Comparison of ENCODE assay signal across 18 mouse cellular contexts in genomic region chr5:113293446-113293845, GRCm38 (mm10). TPM values are rescaled to one million over a fixed set of nuclear protein-coding genes. Genes with fewer than 3 reads are reported as not detected.
A peak's percentile ranks its signal among the peaks of the same experiment; 100 is the strongest.
DNase-seq lines count a peak whose midpoint lies in the region; ATAC-seq lines count a peak whose summit lies in the region.
"Had no signal": no experiment of that assay in that cellular context is flagged by ENCODE, and none has a peak within 500 bp of the region (broad histone marks: within the 10 kb centered on the region; RNA-seq: fewer than 3 reads in every experiment).

No protein-coding gene starts in this region.

- H3K9me3 ChIP-seq in hindbrain, embryonic 13.5 days = no peaks in the 10 kb centered on the region
- H3K9me3 ChIP-seq in hindbrain, embryonic 11.5 days (ENCODE audit: control insufficient read depth, low read length) = no peaks in the 10 kb centered on the region
- H3K9me3 ChIP-seq: embryonic facial prominence, embryonic 10.5 days; forebrain, embryonic 13.5 days; heart, embryonic 12.5 days; hindbrain, embryonic 10.5 days had no signal

- no peaks in the 10 kb centered on the region for H3K36me3 ChIP-seq in hindbrain, embryonic 13.5 days
- H3K36me3 ChIP-seq in hindbrain, embryonic 11.5 days (ENCODE audit: control insufficient read depth, insufficient read depth, low read length) = no peaks in the 10 kb centered on the region
- H3K36me3 ChIP-seq: embryonic facial prominence, embryonic 10.5 days; heart, embryonic 12.5 days; hindbrain, embryonic 10.5 days had no signal

- H3K4me3 ChIP-seq in hindbrain, embryonic 13.5 days = no peak overlapping the region
- H3K4me3 ChIP-seq in hindbrain, embryonic 11.5 days (ENCODE audit: low read depth, low read length) = no peak overlapping the region
- H3K4me3 ChIP-seq: embryonic facial prominence, embryonic 10.5 days; forebrain, embryonic 13.5 days; gastrocnemius, adult 2 months; heart, embryonic 12.5 days; hindbrain, embryonic 10.5 days had no signal

- H3K4me2 ChIP-seq in hindbrain, embryonic 13.5 days = no peak overlapping the region
- H3K4me2 ChIP-seq in hindbrain, embryonic 11.5 days (replicated peaks; ENCODE audit: low read depth, low read length) = no peak overlapping the region
- H3K4me2 ChIP-seq: forebrain, embryonic 13.5 days; heart, embryonic 12.5 days had no signal

- no peak for DNase-seq in hindbrain, embryonic 11.5 days (ENCODE audit: low spot score)
- DNase-seq in brain, adult 2 months (ENCODE audit: low read depth, low spot score) = peak; percentile 64
- peak; percentile 63 for DNase-seq in cerebellum, adult 8-10 months
- DNase-seq in cerebellum, postnatal 14 days = peak; percentile 69 to 77
- no peak for DNase-seq in urinary bladder, adult 18-20 months (ENCODE audit: low spot score in 2 of 2)
- DNase-seq in right cerebral cortex, postnatal 25 days = no peak
- DNase-seq: adrenal gland, adult 2 months; adrenal gland, postnatal 25 days; gastrocnemius, adult 2 months; gastrocnemius, postnatal 25 days had no signal

- 0 out of 2 replicates have a peak, but pooled peaks have one; percentile 25 for ATAC-seq in hindbrain, embryonic 13.5 days (ENCODE audit: low FRiP score)
- ATAC-seq in hindbrain, embryonic 11.5 days (ENCODE audit: low FRiP score) = no peak
- ATAC-seq: inflammation-experienced regulatory T-cells, adult 6 months; intestine, postnatal 0 days; Patski had no signal

- peaks cover 42% of the 10 kb centered on the region for H3K27me3 ChIP-seq in hindbrain, embryonic 13.5 days
- peaks cover 9% of the 10 kb centered on the region for H3K27me3 ChIP-seq in hindbrain, embryonic 11.5 days (ENCODE audit: control insufficient read depth, insufficient read depth, low read length)

- no peak overlapping the region for H3K9ac ChIP-seq in hindbrain, embryonic 13.5 days
- no peak overlapping the region for H3K9ac ChIP-seq in hindbrain, embryonic 11.5 days (ENCODE audit: low read depth, low read length)
- H3K9ac ChIP-seq: forebrain, embryonic 13.5 days; heart, embryonic 12.5 days had no signal

- no peak overlapping the region for H3K27ac ChIP-seq in hindbrain, embryonic 13.5 days
- H3K27ac ChIP-seq in hindbrain, embryonic 11.5 days (ENCODE audit: low read depth, low read length) = no peak overlapping the region
- H3K27ac ChIP-seq: embryonic facial prominence, embryonic 10.5 days; forebrain, embryonic 13.5 days; gastrocnemius, adult 2 months; hindbrain, embryonic 10.5 days had no signal

- WGBS in hindbrain, embryonic 13.5 days = 86% methylated on average over 4 of the region's 4 CpGs
- 70% methylated on average over 4 of the region's 4 CpGs for WGBS in hindbrain, embryonic 11.5 days

- H3K4me1 ChIP-seq in hindbrain, embryonic 13.5 days (replicated peaks) = peaks cover 35% of the 10 kb centered on the region
- H3K4me1 ChIP-seq in hindbrain, embryonic 11.5 days (replicated peaks; ENCODE audit: control insufficient read depth, insufficient read depth, low read length) = no peaks in the 10 kb centered on the region

RNA-seq across cellular contexts. Expression of gene Sgsm1, which starts 17.1 kb away (rescaled TPM):
- 14.2 and 14.5 TPM in 2 replicates for polyA plus RNA-seq in hindbrain, embryonic 13.5 days (2015; fragmentation: Nextera tagmentation; extraction: Ambion mirVana)
- polyA plus RNA-seq in hindbrain, embryonic 11.5 days (2014; fragmentation: Nextera tagmentation; extraction: Ambion mirVana) = 8.5 and 10.5 TPM in 2 replicates
- polyA plus RNA-seq: inflammation-experienced regulatory T-cells, adult 6 months had no signal

Comparison
In these comparisons a context has a peak if more than half of its experiments do, and no peak if none do; other contexts are left out.
1. DNase-seq: peak in brain, adult 2 months (single experiment), cerebellum, adult 8-10 months (single experiment) and cerebellum, postnatal 14 days (2 of 2); none in hindbrain, embryonic 11.5 days (single experiment), urinary bladder, adult 18-20 months (0 of 2) and right cerebral cortex, postnatal 25 days (single experiment).